Mouse (Mus musculus) myocyte (in vitro differentiated cells): ENCODE measurements around the gene Mbnl1. TPM values are rescaled to one million over a fixed set of nuclear protein-coding genes. Genes with fewer than 3 reads are reported as not detected.

ENCODE experiments used
- H3K27me3 ChIP-seq: one replicate; pipeline ENCODE4 v1.6.1; 2011; ENCODE audit not compliant: control insufficient read depth, insufficient read depth, insufficient read length
- H3K36me3 ChIP-seq: one replicate; pipeline ENCODE4 v1.6.1; 2011; ENCODE audit not compliant: control insufficient read depth, insufficient read depth
- H3K4me2 ChIP-seq: one replicate; pipeline ENCODE4 v1.6.1; 2011; ENCODE audit warnings: low read depth, control low read depth
- H3K4me3 ChIP-seq: one replicate; pipeline ENCODE4 v1.5.1; 2011; ENCODE audit warnings: mild to moderate bottlenecking, control low read depth, moderate library complexity
- H3K79me2 ChIP-seq: one replicate; pipeline ENCODE4 v1.6.1; 2011; ENCODE audit not compliant: control insufficient read depth, insufficient read depth
- H3ac ChIP-seq: one replicate; pipeline ENCODE4 v1.6.1; 2011; ENCODE audit not compliant: control insufficient read depth, insufficient read length
- CEBPB ChIP-seq: IDR thresholded peaks from 2 replicates; pipeline ENCODE4 v1.6.1; 2011; ENCODE audit warnings: mild to moderate bottlenecking, moderate library complexity; ENCODE audit not compliant: poor library complexity, insufficient read depth, severe bottlenecking
- E2F4 ChIP-seq: IDR thresholded peaks from one replicate; pipeline ENCODE4 v1.6.1; 2011; ENCODE audit warnings: mild to moderate bottlenecking, control low read depth, moderate library complexity; ENCODE audit not compliant: insufficient read depth
- MAX ChIP-seq: IDR thresholded peaks from one replicate; pipeline ENCODE4 v1.6.1; 2011; ENCODE audit warnings: low read depth, mild to moderate bottlenecking, control low read depth
- MYOD1 ChIP-seq, 3 experiments: IDR thresholded peaks; one replicate each; pipeline ENCODE4 v1.6.1; 2011; ENCODE audit warnings: control low read depth in 2 of 3, low read depth in 2 of 3, mild to moderate bottlenecking in 2 of 3, moderate library complexity in 1 of 3; ENCODE audit not compliant: insufficient read length in 2 of 3, control insufficient read depth in 1 of 3
- MYOG ChIP-seq, 3 experiments: IDR thresholded peaks; one replicate each; pipeline ENCODE4 v1.6.1; 2011; ENCODE audit warnings: control low read depth in 2 of 3, low read depth in 2 of 3, mild to moderate bottlenecking in 2 of 3; ENCODE audit not compliant: insufficient read length in 2 of 3, control insufficient read depth in 1 of 3, insufficient read depth in 1 of 3
- POLR2A ChIP-seq: IDR thresholded peaks from one replicate; pipeline ENCODE4 v1.6.1; 2011; ENCODE audit warnings: low read depth, mild to moderate bottlenecking, control low read depth, moderate library complexity; ENCODE audit not compliant: insufficient read length
- POLR2AphosphoS2 ChIP-seq: IDR thresholded peaks from one replicate; pipeline ENCODE4 v1.6.1; 2011; ENCODE audit warnings: low read depth, control low read depth; ENCODE audit not compliant: insufficient read length
- REST ChIP-seq: IDR thresholded peaks from one replicate; pipeline ENCODE4 v1.6.1; 2011; ENCODE audit warnings: mild to moderate bottlenecking, control low read depth, moderate library complexity; ENCODE audit not compliant: insufficient read depth, insufficient read length
- SRF ChIP-seq: IDR thresholded peaks from one replicate; pipeline ENCODE4 v1.6.1; 2011; ENCODE audit warnings: low read depth; ENCODE audit not compliant: control insufficient read depth, insufficient read length
- TCF12 ChIP-seq: IDR thresholded peaks from one replicate; pipeline ENCODE4 v1.6.1; 2011; ENCODE audit warnings: mild to moderate bottlenecking, control low read depth; ENCODE audit not compliant: poor library complexity, insufficient read depth, severe bottlenecking
- TCF3 ChIP-seq: IDR thresholded peaks from one replicate; pipeline ENCODE4 v1.6.1; 2011; ENCODE audit warnings: low read depth, control low read depth; ENCODE audit not compliant: insufficient read length
- USF1 ChIP-seq: IDR thresholded peaks from one replicate; pipeline ENCODE4 v1.6.1; 2011; ENCODE audit warnings: low read depth, mild to moderate bottlenecking, control low read depth, moderate library complexity
- polyA plus RNA-seq: library from polyadenylated mRNA; unstranded; fragments of >200 nt; fragmentation: generic; extraction: Trizol; gene quantifications from one replicate; pipeline ENCODE4 v1.2.1, GENCODE M21; 2012; ENCODE audit warnings: missing spikeins

Gene Mbnl1
- polyA plus RNA-seq, 1 experiment: 24.7 TPM

DNA sequence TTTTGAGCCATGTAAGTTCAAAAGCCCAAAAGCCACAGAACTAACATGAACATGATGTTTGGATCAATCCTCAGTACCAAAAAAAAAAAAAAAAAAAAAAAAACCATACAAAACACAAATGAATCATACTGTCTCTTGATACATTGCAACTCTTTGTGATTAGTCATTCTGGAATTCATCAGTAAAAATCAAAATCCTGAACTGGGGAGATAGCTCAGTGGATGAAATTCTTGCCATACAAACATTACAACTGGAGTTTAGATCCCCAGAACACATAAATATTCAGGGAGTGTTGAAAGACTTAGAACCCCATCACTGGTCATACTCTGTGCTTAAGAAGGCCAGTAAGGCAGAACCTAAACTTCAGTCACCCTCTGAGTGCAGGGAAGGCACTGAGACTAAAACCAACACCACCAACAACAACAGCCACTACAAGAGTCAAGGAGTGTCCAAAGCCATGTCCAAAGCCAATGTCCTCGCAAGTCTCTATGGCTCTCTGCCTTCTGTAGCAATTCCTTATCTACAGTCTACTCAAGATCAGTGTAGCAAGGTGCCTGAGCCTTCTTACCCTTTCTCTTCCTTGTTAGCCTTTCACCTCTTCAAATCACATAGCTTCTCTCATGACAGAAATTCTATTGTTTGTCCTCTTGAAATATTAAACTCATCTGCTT, 160.3 kb downstream of the Mbnl1 start:
- Histone ChIP-seq H3K27me3 (no peaks in the 10 kb centered on the region), H3ac (no peak overlapping the region), H3K79me2 (no peaks in the 10 kb centered on the region), H3K4me3 (no peak overlapping the region), H3K36me3 (peaks cover 16% of the 10 kb centered on the region), H3K4me2 (no peak overlapping the region)
- TF ChIP-seq POLR2AphosphoS2: peak; percentile 49
- TF ChIP-seq POLR2A: no peak

DNA sequence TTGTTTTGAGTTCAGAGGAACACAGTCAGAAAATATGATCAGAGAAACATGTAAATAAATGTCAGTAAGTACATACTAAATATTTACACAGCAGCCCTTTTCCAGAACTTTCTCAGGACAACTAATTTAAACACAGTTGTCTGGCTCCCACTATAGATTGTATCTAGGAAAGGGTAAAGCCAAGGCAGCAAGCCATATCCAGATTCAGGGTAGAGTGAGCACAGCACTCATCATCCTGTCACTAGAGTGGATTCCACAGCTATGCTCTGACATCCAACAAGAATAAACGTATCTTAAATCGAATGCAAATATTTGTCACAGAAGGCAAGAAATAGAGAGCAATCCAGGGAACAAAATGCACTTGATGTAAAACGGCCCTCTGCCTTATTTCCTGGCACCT, 165.9 kb downstream of the Mbnl1 start:
- TF ChIP-seq MYOD1 (IDR thresholded peaks at IDR 0.05; ENCODE audit: control insufficient read depth in 1 of 3, insufficient read length in 2 of 3, low read depth in 2 of 3) (no peak), SRF (no peak), TCF3 (no peak), POLR2A (no peak), MYOG (IDR thresholded peaks at IDR 0.05; ENCODE audit: control insufficient read depth in 1 of 3, insufficient read depth in 1 of 3, insufficient read length in 2 of 3, low read depth in 2 of 3) (no peak), POLR2AphosphoS2 (no peak), E2F4 (no peak), CEBPB (no peak)
- Histone ChIP-seq H3K4me2 (peak overlapping the region; percentile 28), H3ac (no peak overlapping the region), H3K27me3 (no peaks in the 10 kb centered on the region), H3K4me3 (no peak overlapping the region), H3K79me2 (no peaks in the 10 kb centered on the region), H3K36me3 (no peaks in the 10 kb centered on the region)

- no peaks in the 10 kb centered on the region for H3K79me2 ChIP-seq
- H3K4me3 ChIP-seq: no peak overlapping the region
- peak overlapping the region; percentile 28 for H3K4me2 ChIP-seq
- H3ac ChIP-seq: no peak overlapping the region
- no peak for TF ChIP-seq SRF
- no peak for TF ChIP-seq MAX
- no peak for TF ChIP-seq REST
- no peak for TF ChIP-seq CEBPB
- no peak for TF ChIP-seq E2F4
- TF ChIP-seq POLR2AphosphoS2: no peak
- no peak for TF ChIP-seq POLR2A
- TF ChIP-seq USF1: no peak
- TF ChIP-seq TCF3: no peak
- TF ChIP-seq MYOG (IDR thresholded peaks at IDR 0.05; ENCODE audit: control insufficient read depth in 1 of 3, insufficient read depth in 1 of 3, insufficient read length in 2 of 3, low read depth in 2 of 3): no peak
- no peak for TF ChIP-seq TCF12
- TF ChIP-seq MYOD1 (IDR thresholded peaks at IDR 0.05; ENCODE audit: control insufficient read depth in 1 of 3, insufficient read length in 2 of 3, low read depth in 2 of 3): no peak
- H3K36me3 ChIP-seq: no peaks in the 10 kb centered on the region
- no peaks in the 10 kb centered on the region for H3K27me3 ChIP-seq
Measured at GRCm38 (mm10) chr3:60639135-60639534, 166.5 kb downstream of the Mbnl1 start.

DNA sequence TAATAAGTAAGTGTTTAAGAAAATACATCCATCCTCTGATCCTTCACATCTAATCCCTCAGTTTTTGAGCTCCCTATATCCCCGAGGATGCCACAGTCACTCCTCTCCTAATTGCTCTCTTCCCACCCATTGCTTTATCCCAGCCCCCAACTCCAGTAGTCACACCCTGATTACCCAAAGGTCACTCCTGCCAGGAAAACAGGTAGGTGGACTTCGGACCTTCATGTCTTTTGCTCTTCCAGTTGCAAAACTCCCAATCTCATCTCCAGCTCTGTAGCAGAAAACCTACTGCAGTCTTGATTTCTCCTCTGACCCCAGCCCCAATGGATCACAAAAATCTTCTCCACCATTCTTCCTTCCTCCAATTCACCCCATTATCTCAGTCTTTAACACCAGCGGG, 169.6 kb downstream of the Mbnl1 start:
- Histone ChIP-seq H3K36me3 (no peaks in the 10 kb centered on the region), H3K4me2 (no peak overlapping the region), H3ac (no peak overlapping the region), H3K27me3 (no peaks in the 10 kb centered on the region), H3K79me2 (no peaks in the 10 kb centered on the region), H3K4me3 (no peak overlapping the region)
- TF ChIP-seq MAX (no peak), TCF3 (no peak), POLR2A (no peak), MYOG (IDR thresholded peaks at IDR 0.05; ENCODE audit: control insufficient read depth in 1 of 3, insufficient read depth in 1 of 3, insufficient read length in 2 of 3, low read depth in 2 of 3) (no peak), SRF (no peak), POLR2AphosphoS2 (no peak), REST (no peak), USF1 (no peak), CEBPB (no peak), TCF12 (no peak), MYOD1 (IDR thresholded peaks at IDR 0.05; ENCODE audit: control insufficient read depth in 1 of 3, insufficient read length in 2 of 3, low read depth in 2 of 3) (no peak), E2F4 (no peak)

DNA sequence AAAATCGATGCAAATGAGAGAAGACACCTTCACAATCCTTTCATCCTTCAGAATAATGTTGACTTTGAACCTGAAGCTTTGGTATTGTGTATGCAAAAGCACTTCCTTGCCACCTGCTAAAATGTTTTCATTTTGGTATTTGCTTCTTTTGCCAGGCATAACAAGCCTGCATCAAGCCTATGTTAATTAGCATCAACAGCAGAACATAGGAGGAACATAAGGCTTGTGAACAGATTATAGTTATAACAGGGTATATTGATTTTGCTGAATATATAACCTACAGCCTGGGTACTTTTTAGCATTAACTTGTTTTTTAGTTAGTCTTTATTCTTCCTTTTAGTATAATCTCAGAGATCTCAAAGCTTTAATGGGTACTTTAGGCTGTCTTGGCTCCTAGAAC, 172.9 kb downstream of the Mbnl1 start:
- Histone ChIP-seq H3K4me3 (no peak overlapping the region), H3K36me3 (no peaks in the 10 kb centered on the region), H3K4me2 (no peak overlapping the region), H3K79me2 (no peaks in the 10 kb centered on the region), H3ac (no peak overlapping the region), H3K27me3 (no peaks in the 10 kb centered on the region)
- TF ChIP-seq POLR2A (no peak), TCF12 (no peak), POLR2AphosphoS2 (no peak), E2F4 (no peak), SRF (no peak), MAX (no peak), MYOG (IDR thresholded peaks at IDR 0.05; ENCODE audit: control insufficient read depth in 1 of 3, insufficient read depth in 1 of 3, insufficient read length in 2 of 3, low read depth in 2 of 3) (no peak), CEBPB (no peak), TCF3 (no peak), USF1 (no peak), MYOD1 (IDR thresholded peaks at IDR 0.05; ENCODE audit: control insufficient read depth in 1 of 3, insufficient read length in 2 of 3, low read depth in 2 of 3) (no peak), REST (no peak)
